Mouse (Mus musculus) c-Kit-positive CD71-positive TER-119-positive erythroid progenitor cells, embryonic 14.5 days (primary cell): Measurements from ENCODE around the gene Zfp217.

Source experiments
- DNase-seq: peaks from one replicate; pipeline ENCODE4 v3.0.0-alpha.2; 2013; ENCODE audit warnings: low spot score

Gene Zfp217

DNA sequence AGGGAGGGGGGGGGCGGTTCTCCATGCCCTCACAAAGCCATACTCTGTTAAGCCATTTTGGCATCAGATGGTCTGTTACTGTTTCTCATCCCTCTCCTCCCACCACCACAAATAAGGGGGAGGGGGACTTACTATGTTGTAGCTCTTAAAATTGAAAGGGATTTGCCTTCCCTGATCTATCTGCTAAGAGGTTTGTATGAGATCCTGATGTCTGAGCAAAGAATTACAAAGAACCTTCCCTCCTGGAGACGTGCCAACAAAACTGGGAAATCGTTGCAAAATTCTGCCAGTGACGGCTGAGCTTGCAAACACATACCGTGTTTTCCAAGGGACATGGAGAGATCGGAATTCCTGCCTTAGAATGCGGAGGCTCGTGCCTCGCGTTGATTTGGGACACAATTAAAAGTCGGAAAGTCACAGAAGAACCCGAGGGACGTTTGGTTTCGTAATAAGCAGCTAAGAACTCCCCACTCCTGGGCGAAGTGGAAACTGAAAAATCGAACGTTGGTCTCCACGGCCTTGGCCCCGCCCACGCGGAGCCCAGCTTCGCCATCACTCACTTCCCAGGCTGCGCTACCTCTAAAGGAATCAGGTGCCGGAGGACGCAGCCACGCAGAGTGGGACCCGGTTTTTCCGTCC, 14.7 kb downstream of the Zfp217 start:
- DNase-seq, result no peak

DNA sequence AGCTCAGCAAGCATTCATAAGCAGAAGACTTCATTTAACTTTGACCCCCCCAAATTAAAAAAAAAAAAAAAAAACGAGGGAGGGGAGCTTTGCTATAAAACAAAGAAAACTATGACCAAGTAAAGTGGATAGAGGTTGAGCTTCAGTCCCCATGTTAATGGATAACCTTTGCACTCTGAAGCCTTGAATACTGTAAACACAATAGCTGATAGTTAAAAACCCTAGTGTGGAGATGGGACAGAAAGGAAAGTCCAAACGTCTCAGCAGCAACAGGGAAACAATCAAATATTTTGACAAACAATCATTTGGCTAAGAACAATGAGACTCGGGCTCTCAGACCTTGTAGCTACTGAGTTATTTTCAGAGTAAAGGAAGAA, 15.2 kb downstream of the Zfp217 start:
- DNase-seq, result no peak

DNA sequence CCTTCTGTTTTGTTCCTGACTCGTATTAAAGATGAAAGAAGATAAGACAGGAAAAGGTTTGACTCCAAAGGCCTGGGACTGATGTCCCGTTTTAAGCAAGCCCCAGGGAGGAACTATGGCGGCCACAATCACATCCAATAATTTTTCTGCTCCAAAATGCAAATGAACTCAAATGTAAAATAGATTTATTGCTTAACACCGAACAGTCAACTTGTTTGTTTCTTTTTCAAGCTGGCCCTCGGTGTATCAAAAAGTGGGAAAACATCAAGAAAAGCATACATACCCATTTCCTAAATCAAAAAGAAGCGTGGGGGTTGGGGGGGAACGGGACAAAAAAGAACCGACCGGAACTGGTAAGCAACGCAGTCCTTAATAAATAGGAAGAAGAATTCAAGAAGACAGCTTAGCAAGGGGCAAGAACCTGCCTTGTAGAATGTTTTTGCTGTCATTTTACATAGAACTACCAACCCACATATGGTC, 15.9 kb downstream of the Zfp217 start:
- DNase-seq, result peak; percentile 36

DNA sequence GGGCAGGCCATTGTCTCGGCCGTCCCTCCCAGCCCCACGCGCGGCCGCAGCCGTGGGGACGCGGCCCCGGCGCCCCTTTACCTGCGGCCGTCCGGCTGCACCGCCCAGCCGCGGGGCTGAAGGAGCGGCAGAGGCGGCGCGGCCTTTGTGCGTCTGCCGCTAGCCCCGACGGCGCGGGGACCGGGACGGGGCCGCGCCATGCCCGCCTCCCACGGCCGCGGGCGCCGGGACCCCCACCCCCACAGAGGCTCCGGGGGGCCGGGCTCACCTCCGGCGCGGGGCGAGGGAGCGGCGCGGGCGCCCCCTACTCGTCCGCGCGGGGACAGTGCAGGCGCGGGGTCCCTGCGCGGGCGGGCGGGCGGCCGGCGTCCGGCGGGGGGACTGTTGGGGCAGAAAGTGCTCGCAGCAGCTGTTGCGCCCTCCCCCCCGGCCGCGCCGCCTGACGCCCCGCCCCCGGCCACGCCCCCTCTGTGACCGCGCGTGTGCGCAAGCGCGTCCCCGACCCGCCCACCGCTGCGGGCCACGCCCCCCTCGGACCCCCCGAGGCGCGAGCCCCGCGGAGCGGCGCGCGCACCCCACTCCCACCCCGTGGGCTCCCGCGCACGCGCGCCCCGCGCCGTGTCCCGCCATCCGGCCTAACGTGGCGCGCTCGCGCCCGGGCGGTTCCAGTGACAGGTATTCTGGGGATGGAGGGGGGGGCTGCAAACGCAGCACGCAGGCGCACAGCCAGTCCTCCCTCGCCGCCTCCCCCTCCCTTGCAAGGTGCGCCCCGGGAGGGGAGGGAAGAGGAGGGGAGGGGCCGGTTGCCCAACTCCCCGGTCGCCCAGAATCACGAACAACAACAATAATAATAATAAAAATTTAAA, 16.9 kb downstream of the Zfp217 start:
- peak; percentile 45 for DNase-seq

DNA sequence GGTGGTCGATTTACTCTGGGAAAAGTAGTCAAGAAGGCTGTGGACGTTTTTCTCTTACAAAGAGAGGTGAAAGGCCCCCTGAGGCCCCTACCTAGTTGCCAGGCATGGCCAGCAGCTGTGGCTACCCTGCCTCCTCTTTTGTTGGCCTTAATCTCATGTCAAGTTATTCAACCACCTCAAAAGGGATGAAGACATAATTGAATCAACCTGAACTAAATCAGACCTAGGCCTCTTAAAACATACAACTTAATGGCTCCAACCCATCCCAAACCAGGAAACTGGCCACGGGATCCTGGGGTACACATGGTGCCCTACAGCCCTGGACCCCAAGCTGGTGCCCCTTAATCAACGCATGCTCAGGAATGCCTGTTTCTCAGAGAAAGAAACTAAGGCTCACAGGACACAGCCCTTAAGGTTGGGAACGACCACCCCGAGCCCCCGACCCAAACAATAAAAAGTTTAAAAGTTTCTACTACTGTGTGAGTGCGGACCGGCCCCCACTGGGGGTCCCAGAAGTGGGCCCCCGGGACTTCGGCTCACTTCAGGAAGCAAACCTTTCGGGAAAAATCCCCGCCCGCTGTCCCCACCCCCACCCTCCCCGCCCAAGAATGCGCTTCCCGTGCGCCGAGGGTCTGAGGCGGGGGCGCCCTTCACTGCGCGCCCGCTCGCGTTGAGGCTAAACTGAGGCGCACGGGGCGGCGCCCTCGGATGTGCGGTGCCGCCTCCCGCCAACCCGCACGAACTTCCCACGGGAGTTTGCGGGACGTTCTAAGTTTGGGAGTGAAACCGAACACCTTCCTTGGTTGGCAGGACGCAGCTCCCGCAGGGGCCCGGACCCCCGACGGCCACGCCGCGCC, 17.8 kb downstream of the Zfp217 start:
- DNase-seq, result no peak

DNA sequence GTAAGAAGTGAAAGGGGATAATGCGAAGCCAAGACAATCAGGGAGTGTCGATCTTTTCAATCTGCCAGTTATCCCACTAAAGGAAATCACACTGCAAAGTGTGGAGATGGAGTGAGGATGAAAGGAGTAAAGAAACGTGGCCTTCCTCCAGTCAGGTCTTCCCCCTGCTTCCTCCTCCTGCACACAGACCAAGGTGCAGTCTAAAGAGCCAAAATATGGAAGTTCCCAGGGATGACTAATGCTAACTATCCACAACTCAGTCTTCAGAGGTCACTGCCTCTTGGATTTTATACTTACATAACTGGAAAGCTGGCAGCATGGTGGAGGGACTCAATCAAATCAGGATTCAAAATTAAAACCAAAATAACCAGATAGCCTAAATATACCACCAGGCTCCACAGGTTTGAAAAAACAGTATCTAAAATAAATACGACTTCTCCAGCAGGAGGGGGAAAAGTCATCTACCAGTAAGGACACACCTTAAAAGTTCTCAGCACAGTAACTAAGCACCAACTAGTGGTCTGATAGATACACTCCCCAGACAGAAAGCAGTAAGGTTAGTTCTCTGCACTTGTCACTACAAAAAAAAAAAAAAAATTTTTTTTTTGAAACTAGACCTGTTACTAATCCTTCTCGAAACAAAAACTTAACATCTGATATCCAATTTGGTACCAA, 18.5 kb downstream of the Zfp217 start:
- DNase-seq, result peak; percentile 55

DNA sequence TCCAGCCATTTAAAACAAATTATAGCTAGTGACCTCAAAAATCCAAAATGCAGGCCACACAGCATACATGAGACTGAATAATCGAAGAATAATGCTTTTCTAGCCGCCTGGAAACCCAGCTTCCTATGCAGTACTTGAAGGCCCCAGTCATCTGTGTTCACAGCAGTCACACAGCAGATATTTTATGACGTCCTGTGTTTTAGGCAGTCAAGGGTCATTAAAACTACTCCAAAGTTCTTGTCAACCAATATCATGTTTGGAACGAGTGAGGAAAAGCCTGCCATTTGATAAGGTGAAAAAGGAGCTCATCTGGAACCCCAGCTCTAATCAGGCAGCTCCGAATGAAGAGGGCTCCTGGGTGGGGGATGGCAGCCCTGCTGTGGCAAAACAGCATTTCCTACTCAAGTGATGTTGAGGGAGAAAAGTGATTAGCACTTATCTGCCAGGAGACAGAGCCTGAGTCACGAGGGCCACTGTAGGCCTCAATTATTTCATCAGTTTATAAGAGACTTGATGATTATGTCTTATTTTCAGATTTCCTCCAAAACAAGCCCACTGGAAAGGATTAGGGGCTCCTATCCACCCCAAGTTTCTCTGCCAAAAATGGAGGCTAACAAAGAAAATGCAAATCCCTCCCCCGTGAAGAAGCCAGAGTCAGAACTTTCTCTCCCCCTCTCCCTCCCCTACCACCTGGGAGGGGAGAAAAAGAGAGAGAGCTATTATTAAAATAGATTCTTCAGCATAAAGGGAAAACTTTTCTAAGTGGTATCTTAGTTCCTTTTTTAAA, 19.2 kb downstream of the Zfp217 start:
- DNase-seq, result peak; percentile 73

DNA sequence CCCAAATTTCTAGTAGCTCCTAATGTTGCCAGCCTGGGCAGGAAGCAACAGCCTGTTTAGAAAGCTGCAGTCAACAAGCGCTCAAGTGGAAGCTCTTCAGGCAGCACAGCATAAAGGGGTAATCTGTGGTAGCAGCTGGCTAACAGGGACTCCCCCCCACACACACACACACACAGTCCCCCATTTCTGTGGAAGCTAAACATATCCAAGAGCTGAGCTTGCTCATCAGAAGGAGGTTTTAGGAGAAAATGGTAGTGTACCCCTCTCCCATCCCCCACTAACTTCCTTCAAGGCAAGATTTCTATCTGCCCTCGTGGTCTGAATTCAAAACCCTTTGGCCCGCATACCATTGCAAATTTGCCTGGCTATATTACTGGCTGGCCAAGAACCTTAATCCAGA, 20.4 kb downstream of the Zfp217 start:
- no peak for DNase-seq

DNA sequence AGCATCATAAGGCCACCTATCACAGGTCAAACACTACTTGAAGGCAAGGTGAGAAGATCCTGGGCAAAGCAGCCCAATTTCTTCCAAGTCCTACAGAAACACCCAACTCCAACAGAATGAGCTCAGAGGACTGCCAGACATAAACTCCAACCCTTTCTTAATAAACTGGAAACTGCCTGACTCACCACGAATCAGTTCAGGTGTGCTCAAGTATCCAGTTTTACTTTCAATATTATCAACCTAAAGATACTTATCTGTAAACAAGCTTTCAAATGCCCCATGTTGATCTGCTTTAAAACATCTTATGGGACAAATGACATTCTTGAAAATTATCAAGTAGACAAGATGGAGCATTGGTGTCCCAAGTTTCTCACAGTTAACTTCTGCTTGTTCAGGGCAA, 21.6 kb downstream of the Zfp217 start:
- no peak for DNase-seq

DNA sequence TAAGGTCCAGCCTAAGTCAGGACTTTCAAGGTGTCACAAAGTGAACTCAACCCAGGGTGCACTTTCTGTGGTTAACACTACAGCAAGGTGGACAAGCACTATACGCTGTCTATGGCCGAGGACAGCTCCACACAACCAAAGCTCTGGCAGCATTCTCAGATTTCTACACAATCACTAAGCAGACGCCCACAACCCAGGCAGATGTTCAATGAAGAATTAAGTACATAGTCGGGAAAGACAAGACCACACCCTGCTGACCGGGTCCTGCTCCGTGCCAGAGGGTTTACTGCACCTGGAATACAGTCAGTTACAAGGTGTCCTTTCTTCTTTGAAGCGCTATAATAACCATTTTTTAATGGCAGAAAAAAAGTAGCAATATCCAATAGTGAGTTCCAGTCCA, 25.7 kb downstream of the Zfp217 start:
- no peak for DNase-seq

DNA sequence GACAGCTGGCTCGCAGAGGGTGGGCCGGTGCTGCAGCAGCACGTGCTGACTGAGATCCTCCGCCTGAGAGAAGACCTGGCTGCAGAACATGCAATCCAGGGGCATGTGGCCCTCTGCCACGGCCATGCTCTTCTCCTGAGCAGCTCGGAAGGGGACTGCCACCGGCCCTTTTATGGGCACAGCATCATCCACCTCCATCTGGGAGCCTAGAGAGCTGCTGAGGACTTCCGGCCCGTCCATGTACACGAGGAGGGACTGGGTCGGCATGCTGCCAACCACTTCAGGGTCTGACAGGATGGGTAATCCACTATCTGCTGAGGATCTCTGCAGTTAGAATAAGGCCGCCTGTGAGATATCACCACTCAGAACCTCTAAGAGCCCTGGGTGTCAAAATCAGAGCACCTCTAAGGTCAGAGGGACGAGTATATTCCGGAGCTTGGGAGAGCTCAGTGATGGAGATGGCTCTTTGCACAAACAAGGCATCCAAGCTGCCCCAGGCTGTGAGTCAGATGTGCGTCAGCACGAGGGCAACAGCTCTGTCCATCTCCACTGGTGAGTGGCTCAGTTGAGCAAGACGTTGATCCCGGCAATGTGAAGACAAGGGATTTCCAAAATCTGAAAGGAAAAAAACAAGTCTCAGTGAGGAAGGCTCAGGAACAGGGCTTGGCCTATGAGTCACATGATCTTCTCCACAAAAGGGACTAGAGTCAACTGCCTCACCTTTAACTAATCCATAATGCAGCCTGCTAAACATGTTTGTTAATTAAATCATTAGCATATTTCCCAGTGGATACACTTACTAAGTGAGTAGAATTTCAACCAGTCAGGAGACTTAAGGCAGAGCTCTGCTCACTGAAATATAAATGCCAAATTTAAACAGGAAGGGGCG, 27.5 kb downstream of the Zfp217 start:
- DNase-seq, result no peak

DNA sequence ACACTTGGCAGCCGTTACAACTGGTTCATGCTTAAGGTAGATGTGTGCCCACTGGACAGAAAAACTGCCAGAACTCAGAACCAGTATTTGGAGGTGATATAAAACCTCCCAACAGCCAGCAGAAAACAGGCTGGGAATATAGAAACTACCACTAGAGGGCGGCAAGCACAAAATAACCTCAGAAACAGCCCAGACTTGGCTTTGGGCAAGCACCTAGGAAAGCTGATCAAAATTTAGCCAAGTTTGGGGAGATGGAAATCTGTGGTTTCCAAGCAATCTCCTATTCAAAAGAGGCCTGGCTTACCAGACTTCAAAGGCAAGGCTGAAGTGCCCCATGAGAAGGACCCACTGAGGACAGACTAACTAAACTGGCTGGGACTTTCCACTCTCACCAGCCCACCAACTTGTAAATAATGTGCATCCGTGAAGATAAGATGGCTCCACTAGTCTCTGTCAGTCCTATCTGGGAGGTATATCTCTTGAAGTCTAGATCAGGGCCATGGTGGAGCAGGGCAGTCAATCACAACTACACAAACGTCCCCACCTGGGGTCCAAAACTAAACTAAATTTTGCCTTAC, 31.1 kb downstream of the Zfp217 start:
- DNase-seq, result peak; percentile 78

DNA sequence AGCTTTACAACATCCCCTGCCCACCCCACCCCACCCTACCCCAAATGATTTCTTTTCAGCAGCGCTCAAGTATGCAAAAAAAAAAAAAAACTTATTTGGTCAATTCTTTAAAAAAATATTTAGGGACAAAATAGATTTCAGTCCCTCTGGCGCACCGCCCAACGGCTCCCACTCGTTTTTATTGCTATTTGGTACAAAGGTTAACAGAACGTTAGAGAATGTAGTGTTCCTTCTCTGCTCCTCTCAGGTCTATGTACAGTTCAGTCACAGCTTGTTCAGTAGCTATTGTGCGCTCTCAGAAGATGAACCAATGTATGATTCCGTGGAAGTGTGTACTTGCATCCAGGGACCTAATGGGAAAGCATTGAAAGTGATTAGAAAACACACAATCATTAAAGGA, 37.6 kb downstream of the Zfp217 start:
- no peak for DNase-seq

DNA sequence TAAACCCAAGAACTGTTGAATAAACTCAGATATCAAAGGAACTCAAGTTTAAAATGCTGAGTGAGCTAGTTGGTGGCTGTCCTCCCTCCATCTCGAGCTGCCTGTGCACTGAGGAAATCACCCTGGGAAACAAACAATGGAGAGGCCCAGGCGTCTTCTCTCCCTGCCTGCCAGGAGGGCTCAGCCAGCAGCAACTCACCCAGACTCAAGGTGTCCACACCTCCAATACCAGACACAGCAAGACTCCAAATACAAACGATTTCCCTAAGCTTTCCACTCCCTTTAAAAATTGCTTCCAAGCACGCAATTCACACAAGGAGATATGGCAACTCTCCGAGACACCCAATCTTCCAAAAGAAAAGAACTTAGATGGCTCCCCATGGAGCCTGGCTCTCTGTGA, 38.4 kb downstream of the Zfp217 start:
- no peak for DNase-seq

DNA sequence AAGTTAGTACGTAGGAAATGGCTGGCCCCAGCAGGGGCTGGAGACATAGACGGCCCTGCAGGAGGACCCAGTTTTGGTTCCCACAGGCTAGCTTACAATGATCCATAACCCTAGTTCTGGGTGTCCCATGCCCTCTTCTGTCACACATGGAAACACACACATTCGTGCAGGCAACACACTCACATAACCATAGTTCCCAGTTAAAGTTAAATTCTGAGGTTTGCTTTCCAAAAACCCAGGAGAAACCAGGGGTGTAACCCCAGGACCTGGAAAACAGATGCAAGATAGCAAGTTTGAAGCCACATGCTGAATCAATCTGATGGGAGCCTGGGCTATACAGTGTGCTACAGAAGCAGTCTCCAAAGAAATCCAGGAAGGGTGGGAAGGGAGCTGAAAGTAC, 40.1 kb downstream of the Zfp217 start:
- DNase-seq, result no peak

DNA sequence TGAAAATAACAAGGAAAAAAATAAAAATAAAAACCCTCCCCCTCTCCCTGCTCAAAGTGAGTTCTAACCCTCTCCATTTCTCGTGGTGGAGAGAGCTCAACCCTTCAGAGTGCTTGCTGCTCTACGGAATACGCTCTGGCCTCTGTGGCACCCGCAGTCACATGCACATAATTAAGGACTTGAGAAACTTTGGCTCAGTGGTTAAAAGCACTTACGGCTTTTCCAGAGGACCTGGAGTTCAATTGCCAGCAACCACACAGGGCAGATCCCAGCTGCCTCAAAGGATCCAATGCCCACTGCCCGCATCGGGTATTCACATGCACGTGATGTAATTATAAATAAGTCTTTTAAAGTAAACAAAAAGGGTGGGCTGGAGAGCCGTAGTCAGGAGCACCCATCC, 41.9 kb downstream of the Zfp217 start:
- DNase-seq, result no peak

DNA sequence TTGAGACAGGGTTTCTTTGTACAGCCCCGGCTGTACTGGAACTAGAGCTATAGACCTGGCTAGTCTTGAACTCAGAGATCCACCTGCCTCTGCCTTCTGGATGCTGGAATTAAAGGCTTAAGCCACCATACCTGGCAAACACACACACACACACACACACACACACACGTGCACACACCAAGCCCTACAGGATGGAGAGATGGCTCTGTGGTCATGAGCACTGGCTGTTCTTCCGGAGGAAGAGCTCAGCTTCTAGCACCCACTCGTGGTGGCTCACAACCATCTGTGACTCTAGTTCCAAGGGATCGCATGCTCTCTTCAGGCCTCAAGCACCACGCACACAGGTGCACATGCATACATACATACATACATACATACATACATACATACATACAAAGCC, 43.5 kb downstream of the Zfp217 start:
- DNase-seq, result no peak

DNA sequence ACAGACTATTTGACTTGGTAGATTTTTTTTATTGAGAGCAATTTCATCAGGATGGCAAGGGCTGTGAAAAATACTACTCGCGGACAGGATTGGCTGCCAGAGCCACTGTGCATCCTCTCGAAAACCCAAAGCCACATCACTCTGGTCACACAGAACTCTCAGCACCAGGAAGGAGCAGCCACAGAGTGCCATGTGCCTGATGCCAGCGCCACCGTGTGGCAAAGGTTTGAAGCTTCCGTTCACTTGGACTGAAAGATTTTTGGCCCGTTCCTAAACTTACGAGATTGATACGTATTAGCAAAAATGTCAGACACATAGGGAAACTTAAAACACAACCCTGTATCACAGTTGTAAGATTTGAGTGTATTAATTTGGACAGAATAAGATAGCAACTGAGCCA, 44.1 kb downstream of the Zfp217 start:
- peak; percentile 40 for DNase-seq

DNA sequence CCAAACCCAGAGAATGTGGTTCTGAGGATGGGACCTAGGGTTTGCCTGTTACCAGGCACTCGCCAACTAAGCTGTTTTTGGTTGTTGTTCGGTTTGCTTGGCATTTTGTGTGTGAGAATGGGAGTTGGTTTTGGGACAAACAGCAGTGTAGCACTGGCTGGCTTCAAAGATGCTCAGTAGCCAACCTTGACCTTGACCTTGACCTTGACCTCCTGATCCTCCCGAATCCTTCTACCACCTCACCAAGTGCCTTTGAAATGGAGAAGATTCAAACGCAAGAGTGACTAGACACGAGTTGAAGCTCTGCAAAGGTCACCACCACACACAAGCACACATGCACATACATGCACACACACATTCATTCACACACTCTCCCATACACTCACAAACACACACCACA, 44.6 kb downstream of the Zfp217 start:
- DNase-seq, result no peak

DNA sequence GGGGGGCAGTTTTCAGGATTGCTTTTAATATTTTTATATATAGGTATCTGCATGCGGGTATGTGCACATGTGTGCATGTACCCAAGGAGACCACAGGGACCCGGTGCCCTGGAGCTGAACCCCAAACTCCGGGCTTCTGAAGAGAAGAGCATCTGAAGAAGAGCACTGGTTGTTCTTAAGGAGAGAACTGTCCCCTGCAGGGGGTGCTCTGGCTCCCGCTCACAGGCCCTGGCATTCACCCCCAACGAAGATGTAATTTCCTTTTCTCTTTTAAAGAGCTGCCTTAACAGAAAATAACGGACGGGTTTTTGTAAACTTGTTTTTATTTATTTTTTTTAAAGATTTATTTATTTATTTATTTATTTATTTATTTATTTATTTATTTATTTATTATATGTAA, 46.0 kb downstream of the Zfp217 start:
- DNase-seq, result no peak
